Mouse (Mus musculus): Measurements from ENCODE around the gene Plaur. TPM values are rescaled to one million over a fixed set of nuclear protein-coding genes. Genes with fewer than 3 reads are reported as not detected.

Gene Plaur
- total RNA-seq (2017), result 3.6 and 10.2 TPM in 2 replicates

DNA sequence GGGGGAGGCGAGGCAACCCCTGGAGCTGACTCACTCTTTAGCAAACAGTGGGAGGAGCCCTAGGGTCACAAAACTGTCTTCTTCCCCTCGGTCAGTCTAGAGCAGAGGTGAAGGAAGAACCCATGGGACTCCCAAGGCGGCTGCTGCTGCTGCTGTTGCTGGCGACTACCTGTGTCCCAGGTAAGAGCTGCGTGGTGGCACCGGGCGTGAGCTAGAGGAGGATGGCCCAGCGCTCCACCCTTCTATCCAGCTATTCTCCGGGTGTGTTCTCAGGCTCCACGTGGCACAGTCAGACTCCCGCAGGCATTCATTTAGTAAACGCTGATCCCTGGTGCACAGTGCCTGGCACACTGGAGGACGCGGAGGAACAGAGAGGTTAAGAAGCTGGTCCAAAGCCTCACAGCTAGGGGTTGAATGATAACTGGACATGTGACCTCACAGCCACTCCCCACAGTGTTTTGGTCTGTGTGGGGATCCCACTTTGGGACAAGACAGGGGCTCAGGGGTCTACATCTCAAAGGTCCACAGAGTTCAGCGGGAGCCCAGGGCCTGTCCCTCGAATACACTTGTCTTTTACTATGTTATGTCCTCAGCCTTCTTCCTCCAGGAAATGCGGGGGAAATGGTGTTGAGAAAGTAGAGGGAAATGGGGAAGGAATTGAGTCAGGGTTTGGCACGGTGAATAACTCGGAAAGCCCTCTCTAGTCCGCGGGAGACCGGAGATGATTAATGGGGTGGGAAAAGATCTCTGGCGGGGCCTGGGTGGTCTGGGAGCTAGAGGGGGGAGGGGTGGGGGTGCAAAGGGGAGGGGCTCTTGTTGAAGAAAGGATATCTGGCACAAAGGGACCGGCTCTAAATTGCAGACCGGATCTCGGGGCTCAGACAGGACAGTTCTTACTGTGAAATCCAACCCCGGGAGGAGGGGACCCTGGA, at the start of gene Plaur:
Plaur (plus strand) TSS at position 97 of the 932 bp plus-strand sequence.
- ATAC-seq (replicated peaks; ENCODE audit: low read depth, poor library complexity, severe bottlenecking), result peak; percentile 46

GRCm38 (mm10) chr7:24413630-24414029, 48.7 kb upstream of the Plaur start:
- ATAC-seq (replicated peaks; ENCODE audit: low read depth, poor library complexity, severe bottlenecking), result no peak

DNA sequence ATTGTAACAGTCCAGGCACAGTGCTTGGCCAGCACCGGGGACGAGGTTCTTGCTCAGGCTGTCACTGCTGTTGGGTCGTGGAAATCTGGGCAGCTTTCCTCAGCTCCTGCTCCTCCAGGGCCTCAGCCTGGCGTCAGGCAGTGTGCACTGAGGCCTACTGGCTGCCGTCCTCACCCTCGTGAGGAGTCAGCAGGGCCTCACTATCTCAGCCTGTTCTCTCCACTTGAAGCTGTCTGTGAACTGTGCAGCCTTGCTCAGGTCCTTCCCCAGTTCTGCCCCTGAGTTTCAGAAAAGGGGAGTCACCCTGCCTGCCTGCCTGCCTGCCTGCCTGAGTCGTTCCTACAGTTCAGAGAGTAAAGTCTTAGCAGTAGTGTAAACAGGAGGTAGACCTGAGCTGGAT, 47.0 kb upstream of the Plaur start:
- ATAC-seq (replicated peaks; ENCODE audit: low read depth, poor library complexity, severe bottlenecking), result no peak

DNA sequence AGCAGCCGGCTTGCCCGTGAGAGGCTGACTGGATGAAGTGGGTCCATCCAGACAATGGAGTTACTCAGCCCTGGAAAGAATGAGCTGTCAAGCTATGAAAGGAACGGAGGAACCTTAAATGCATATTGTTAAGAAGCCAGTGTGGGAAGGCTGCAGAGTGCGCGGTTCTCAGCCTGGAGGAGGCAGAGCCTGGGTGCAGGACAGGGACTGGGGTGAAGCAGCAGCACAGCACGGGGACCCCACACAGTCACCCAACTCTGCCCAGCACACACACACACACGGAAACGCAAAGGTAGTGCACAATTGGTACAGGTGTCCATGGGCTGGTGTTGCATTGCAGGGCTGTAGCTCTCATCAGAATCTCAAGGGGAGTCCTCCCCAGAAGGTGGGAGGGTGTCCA, 42.7 kb upstream of the Plaur start:
- ATAC-seq (replicated peaks; ENCODE audit: low read depth, poor library complexity, severe bottlenecking), result no peak

GRCm38 (mm10) chr7:24421648-24422047, 40.6 kb upstream of the Plaur start:
- no peak for ATAC-seq (replicated peaks; ENCODE audit: low read depth, poor library complexity, severe bottlenecking)

DNA sequence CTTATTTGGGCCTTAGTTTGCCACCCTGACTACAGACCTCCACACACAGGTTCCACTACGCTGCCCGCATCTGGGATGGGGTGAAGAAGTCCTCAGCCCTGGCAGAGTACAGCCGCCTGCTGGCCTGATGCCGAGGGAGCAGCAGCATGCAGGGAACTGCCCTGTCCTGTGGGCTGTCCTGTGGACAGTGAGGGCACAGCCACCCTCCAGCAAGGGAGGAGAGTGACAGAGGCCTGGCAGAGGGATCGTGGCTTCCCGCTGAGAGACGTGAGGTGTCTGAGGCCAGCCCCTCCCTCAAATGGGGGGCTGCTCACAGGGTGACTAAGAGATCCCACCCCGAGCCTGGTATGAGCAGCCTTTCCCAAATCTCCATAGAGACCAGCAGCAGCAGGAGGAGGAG, 40.0 kb upstream of the Plaur start:
- ATAC-seq (replicated peaks; ENCODE audit: low read depth, poor library complexity, severe bottlenecking), result no peak

DNA sequence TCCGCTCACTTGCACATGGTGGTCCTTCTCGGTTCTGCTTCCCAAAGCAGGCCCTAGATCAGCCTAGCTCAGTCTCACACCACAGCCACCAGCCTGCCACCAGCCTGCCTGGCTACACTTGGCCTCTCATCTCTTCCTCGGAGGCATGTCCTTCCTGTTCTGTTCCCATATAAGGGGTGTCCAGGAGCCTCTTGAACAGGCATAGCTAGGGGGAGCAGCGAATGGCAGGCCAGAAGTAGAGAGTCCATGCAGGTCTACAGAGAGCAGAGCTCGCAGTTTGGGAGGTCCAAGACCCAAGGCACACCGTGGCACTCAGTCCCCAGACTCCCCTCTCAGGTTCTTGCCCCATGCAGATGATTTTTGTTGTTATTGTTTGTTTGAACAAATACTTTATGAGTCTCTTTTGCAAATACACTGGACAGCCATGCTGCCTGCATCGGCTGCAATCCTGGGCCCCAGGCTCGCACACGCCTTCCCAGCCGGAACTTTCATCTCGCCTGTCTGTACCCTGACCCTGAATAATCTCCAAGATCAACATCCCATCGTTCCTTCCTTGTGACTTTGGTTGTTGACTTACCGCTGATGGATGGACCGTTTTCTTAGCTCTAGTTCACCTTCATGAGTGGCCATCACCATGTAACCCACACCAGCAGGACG, 39.0 kb upstream of the Plaur start:
- ATAC-seq (replicated peaks; ENCODE audit: low read depth, poor library complexity, severe bottlenecking), result no peak

- no peak for ATAC-seq (replicated peaks; ENCODE audit: low read depth, poor library complexity, severe bottlenecking)
These were observed 38.1 kb upstream of the Plaur start for GRCm38 (mm10) chr7:24423956-24424732.

DNA sequence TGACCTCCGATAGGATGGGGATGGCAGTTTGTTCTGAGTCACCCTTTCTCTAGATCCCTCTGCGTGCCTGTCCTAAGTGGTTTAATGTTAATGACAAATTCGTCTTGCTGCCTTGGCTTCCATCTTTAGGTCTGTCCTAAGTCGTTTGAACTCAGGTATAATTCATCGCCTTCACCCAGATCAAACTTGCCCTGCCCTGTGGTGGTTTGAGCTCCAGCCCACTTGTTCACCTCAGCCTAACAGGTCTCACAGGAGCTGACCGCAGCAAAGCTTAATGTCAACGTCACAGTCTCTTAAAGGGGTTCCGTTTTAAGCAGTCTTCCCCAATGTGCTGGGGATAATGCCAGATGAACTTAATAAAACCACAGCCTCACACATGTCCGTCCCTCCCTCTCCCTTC, 36.4 kb upstream of the Plaur start:
- no peak for ATAC-seq (replicated peaks; ENCODE audit: low read depth, poor library complexity, severe bottlenecking)

DNA sequence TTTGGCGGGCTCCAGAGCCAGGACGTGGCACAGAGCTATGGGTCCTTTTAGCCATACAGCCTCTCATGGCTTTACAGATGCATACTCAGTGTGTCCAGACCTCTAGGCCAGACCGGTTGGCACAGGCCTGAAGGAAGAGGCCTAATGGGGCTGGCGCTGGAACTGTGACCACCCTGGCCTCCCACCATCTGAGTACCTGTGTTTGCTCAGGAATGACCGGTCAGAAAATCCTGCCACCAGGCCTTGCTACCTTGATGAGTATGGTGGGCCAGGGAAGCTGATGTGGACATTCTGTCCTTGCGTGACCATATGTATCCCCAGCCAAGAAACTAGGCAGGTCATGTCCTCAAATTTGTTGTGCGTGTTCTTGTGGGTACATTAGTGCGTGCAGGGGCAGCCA, 35.1 kb upstream of the Plaur start:
- ATAC-seq (replicated peaks; ENCODE audit: low read depth, poor library complexity, severe bottlenecking), result no peak

DNA sequence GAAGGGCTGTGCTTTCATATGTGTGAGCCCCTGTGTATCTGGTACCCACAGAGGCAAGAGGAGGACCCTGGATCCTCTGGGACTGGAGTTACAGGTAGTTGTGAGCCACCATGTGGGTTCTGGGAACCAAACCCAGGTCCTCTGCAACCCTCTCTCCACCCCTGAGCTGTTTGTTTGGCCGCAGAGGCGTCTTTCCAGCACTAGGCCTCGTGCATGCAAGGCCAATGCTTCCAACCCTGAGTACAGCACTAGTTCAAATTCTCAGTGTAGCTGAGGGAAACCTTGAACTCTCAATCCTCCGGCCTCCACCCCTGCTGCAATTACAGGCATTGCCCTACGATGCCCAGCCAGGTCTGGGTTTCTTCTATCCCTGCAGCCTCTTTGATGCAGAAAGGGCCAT, 33.6 kb upstream of the Plaur start:
- ATAC-seq (replicated peaks; ENCODE audit: low read depth, poor library complexity, severe bottlenecking), result no peak

- ATAC-seq (replicated peaks; ENCODE audit: low read depth, poor library complexity, severe bottlenecking), result no peak
These were observed 32.7 kb upstream of the Plaur start for GRCm38 (mm10) chr7:24429413-24430112.

GRCm38 (mm10) chr7:24430551-24431345, 31.5 kb upstream of the Plaur start:
- peak; percentile 45; the same call in 1 of the 2 replicates for ATAC-seq (replicated peaks; ENCODE audit: low read depth, poor library complexity, severe bottlenecking)

DNA sequence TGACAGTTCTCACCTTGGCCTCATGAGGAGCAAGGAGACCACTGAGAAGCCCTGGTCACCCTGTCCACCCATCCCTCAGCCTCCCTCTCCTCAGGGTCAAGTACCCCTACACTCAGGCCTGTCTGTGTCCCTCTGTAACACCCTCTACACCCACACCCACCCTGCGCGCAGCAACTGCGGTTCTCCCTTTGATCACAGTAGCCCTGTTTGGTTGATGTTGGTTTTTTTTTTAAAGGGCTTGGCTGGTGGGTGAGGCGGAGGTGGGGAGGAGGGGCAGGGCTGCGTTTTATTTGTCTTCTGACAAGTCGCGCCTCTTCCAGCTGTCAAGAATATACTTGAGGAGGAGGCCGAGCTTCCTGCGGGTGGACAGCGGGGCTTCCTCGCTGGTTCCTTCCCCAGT, 30.6 kb upstream of the Plaur start:
- ATAC-seq (replicated peaks; ENCODE audit: low read depth, poor library complexity, severe bottlenecking), result no peak

DNA sequence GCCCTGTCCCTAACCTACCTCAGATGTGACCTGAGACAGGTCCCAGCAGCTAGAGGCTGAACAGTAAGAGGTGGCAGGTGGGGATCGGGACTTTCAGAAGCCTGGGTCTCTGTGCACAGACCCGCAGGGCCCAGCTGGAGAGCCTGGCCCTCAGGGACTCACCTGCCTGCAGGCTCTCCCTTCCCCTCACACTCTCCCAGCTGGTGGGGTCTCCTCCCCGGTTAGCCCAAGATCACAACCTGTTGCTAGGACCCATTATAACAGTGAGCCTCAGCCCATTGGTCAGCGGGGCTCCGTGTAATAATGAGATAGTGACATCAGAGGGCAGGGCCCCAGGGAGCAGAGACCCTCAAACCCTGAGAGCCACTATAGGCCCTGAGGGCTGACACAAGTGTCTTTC, 27.0 kb upstream of the Plaur start:
- ATAC-seq (replicated peaks; ENCODE audit: low read depth, poor library complexity, severe bottlenecking), result no peak

DNA sequence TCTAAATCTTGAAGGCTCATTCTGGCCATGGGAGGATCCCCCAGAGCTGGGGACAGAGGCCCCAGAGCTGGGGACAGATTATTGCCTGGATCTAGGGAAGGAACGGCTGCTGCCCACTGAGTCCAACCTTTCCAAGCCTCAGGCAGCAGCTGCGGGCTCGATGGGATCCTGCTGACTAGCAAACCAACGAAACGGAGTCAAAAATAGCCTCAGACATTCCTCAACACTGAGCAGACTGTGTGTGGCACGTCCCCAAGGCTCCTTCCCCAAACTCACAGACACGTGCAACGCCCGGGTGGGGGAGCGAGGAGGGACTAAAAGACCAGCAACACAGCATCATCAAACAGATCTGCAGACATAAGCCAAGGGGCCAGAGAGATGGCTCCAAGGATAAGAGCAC, 24.3 kb upstream of the Plaur start:
- no peak for ATAC-seq (replicated peaks; ENCODE audit: low read depth, poor library complexity, severe bottlenecking)

- no peak for ATAC-seq (replicated peaks; ENCODE audit: low read depth, poor library complexity, severe bottlenecking)
These were observed 23.1 kb upstream of the Plaur start for GRCm38 (mm10) chr7:24439191-24439590.

DNA sequence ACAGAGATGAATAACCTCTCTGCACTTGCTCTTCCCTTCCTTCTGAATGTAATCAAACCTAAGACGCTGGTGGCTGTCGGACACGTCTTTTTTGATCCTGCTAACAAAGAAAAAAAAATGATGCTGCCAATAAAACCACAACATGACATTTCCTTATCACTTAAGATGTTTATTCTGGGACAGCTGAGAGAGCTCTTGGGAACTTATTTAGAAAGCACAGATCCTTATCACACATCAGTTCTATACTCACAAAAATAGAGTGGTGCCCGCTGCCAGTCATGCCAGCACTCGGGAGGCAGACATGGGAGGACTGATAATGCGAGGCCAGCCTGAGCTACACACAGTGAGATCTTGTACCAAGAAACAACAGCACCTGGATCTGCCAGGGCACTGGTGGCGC, 22.4 kb upstream of the Plaur start:
- no peak for ATAC-seq (replicated peaks; ENCODE audit: low read depth, poor library complexity, severe bottlenecking)

DNA sequence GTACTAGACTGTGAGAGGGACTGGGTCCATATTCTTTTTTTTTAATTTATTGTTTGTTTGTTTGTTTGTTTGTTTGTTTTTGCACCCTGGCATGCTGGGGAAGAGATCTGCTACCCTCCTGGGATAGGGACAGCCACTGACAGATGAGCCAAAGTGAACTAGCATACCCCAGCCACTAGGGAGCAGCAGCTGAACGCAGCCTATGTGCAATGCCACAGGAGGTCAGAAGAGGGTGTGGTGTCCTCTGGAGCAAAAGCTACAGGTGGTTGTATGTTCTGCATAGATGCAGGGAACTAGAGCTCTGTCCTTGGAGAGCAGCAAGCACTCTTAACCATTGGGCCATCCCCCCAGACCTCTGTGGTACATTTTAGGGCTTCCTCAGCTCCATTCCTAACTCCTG, 20.5 kb upstream of the Plaur start:
- ATAC-seq (replicated peaks; ENCODE audit: low read depth, poor library complexity, severe bottlenecking), result peak; percentile 94
